Mouse (Mus musculus) midbrain, postnatal 0 days (tissue): ENCODE results near the gene Kif14. TPM values are rescaled to one million over a fixed set of nuclear protein-coding genes. Genes with fewer than 3 reads are reported as not detected.
"Not testable (repeated sequence)": the region's sequence is repeated elsewhere in the genome, so short reads cannot be mapped to it uniquely, and the experiment has no call there.

Source experiments
- ATAC-seq: fragments of 200-750 bp; cut with Nextera tagmentation; 2 replicates; pipeline ENCODE4 v1.8.0; 2017; ENCODE audit warnings: moderate number of reproducible peaks, mild to moderate bottlenecking, moderate TSS enrichment, moderate library complexity; ENCODE audit not compliant: low FRiP score
- DNase-seq: peaks from one replicate; pipeline ENCODE4 v3.0.0-alpha.2; 2015; ENCODE audit warnings: low spot score
- H3K27ac ChIP-seq: fragments of 300-500 bp; sonication (generic); 2 replicates; pipeline ENCODE4 v1.5.1; 2014; ENCODE audit warnings: low read depth, mild to moderate bottlenecking, low read length, mixed read lengths
- H3K27me3 ChIP-seq: fragments of 300-500 bp; sonication (generic); 2 replicates; pipeline ENCODE4 v1.6.1; 2014; ENCODE audit warnings: low read length, control low read depth, mixed read lengths; ENCODE audit not compliant: insufficient read depth
- H3K36me3 ChIP-seq: fragments of 300-500 bp; sonication (generic); 2 replicates; pipeline ENCODE4 v1.6.1; 2014; ENCODE audit warnings: low read length, control low read depth, mixed read lengths; ENCODE audit not compliant: insufficient read depth
- H3K4me1 ChIP-seq: fragments of 300-500 bp; sonication (generic); 2 replicates; pipeline ENCODE4 v1.6.1; 2014; ENCODE audit warnings: mild to moderate bottlenecking, control low read depth, antibody characterized with exemption, low read length, mixed read lengths; ENCODE audit not compliant: insufficient read depth
- H3K4me2 ChIP-seq: fragments of 300-500 bp; sonication (generic); 2 replicates; pipeline ENCODE4 v1.6.1; 2014; ENCODE audit warnings: low read depth, mild to moderate bottlenecking, low read length, mixed read lengths; ENCODE audit not compliant: poor library complexity, severe bottlenecking
- H3K4me3 ChIP-seq: fragments of 300-500 bp; sonication (generic); 2 replicates; pipeline ENCODE4 v1.5.1; 2014; ENCODE audit warnings: low read depth, mild to moderate bottlenecking, low read length, moderate library complexity
- H3K9ac ChIP-seq: fragments of 300-500 bp; sonication (generic); replicated peaks from 2 replicates; pipeline ENCODE4 v1.6.1; 2014; ENCODE audit warnings: mild to moderate bottlenecking, low read length, moderate library complexity, mixed read lengths; ENCODE audit not compliant: poor library complexity, severe bottlenecking
- H3K9me3 ChIP-seq: fragments of 300-500 bp; sonication (generic); 2 replicates; pipeline ENCODE4 v1.6.1; 2016; ENCODE audit warnings: low read length, control low read depth
- CTCF ChIP-seq: IDR thresholded peaks from 2 replicates; pipeline ENCODE4 v1.5.1; 2016; ENCODE audit warnings: antibody characterized with exemption, mild to moderate bottlenecking
- WGBS: fragments of 180-500 bp; shearing (Covaris S2); extraction: QIAGEN DNeasy Blood & Tissue Kit; methylation state at CpG from one replicate; pipeline ENCODE4 v1.1.7; 2014; 5-methylcytosine and 5-hydroxymethylcytosine counted together
- polyA plus RNA-seq: library from polyadenylated mRNA; unstranded; fragments of >200 nt; fragmentation: Nextera tagmentation; extraction: Ambion mirVana; gene quantifications from 2 replicates; pipeline ENCODE4 v1.2.1, GENCODE M21; 2015
- total RNA-seq: library from RNA; depleted of rRNA; stranded (reverse); fragments of >200 nt; gene quantifications from 2 replicates; pipeline ENCODE4 v1.2.3, GENCODE M21; 2014

The Kif14 gene
- total and polyA plus RNA-seq, 2 experiments from 2014 or later: 0.28 to 1.0 TPM

- ATAC-seq (no peak), DNase-seq (no peak)
- H3K4me1 ChIP-seq: no peaks in the 10 kb centered on the region
- H3K36me3 ChIP-seq: no peaks in the 10 kb centered on the region
- H3K27me3 ChIP-seq: no peaks in the 10 kb centered on the region
- H3K9me3 ChIP-seq: no peaks in the 10 kb centered on the region
- no peak for TF ChIP-seq CTCF
- no peak overlapping the region for H3K4me2 ChIP-seq
- no peak overlapping the region for H3K4me3 ChIP-seq
- WGBS: 86% methylated on average over 3 of the region's 3 CpGs
- H3K9ac ChIP-seq: no peak overlapping the region
- no peak overlapping the region for H3K27ac ChIP-seq
Measured at GRCm38 (mm10) chr1:136554686-136555085, 88.5 kb downstream of the Kif14 start.

DNA sequence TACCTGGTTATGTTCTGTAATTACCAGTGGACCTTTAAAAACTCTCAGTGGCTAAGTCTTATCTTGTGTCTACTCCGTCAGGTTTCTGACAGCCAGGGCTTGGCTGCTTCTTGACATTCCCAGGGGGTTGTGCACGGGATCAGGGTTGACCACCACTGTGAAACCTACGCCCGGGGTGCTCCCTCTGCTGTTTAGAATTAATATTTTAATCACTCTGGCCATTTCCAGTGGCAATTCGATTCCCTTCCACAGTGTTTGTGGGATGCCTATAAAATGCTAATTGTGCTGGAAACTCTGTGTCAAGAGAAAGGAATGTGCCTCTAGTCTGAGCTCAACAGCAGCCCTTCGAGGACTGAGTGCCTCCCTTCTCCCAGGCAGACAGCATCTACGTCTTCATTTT lies 89.7 kb downstream of the Kif14 start:
- peak; percentile 41 for TF ChIP-seq CTCF
- Histone ChIP-seq H3K9ac (no peak overlapping the region), H3K9me3 (no peaks in the 10 kb centered on the region), H3K27me3 (no peaks in the 10 kb centered on the region), H3K4me1 (no peaks in the 10 kb centered on the region), H3K27ac (no peak overlapping the region), H3K4me2 (no peak overlapping the region), H3K36me3 (no peaks in the 10 kb centered on the region), H3K4me3 (no peak overlapping the region)
- 42% methylated on average over 7 of the region's 7 CpGs for WGBS
- DNase-seq (peak; percentile 44), ATAC-seq (no peak)

DNA sequence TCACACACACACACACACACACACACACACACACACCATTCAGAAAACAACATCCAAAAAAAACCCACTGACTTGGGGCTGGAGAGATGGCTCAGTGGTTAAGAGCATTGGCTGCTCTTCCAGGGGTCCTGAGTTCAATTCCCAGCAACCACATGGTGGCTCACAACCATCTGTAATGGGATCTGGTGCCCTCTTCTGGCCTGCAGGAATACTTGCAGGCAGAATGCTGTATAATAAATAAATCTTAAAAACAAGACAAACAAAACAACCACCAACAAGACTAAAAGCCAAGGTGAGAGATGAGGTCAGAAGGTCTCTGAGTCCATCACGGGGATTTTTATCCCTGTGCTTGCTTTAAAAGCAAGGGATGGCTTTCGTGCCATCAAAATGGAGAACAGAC lies 90.5 kb downstream of the Kif14 start:
- not testable (repeated sequence) for H3K4me2 ChIP-seq, DNase-seq, H3K4me1 ChIP-seq, H3K36me3 ChIP-seq, H3K27me3 ChIP-seq, ATAC-seq, H3K9me3 ChIP-seq, H3K9ac ChIP-seq, H3K4me3 ChIP-seq, H3K27ac ChIP-seq
- 89% methylated on average over 2 of the region's 2 CpGs for WGBS

DNA sequence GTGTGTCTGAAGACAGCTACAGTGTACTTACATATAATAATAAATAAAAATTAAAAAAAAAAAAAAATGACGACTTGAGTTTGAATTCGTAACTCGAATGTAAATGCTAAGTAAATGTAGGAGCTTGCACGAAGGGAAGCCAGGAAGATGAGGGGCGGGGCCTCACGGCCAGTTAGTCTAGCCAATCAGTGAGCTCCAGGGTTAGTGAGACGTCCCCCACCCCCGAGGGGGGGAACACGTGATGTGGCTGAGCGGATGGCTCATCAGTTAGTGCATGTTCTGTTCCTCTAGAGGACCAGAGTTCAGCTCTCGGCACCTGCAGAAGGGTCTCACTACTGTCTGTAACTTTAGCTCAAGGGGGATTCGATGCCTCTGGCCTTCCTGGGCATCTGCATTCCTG lies 91.3 kb downstream of the Kif14 start:
- 89% methylated on average over 12 of the region's 12 CpGs for WGBS
- TF ChIP-seq CTCF: no peak
- no peak for ATAC-seq
- no peak for DNase-seq
- H3K27ac ChIP-seq: no peak overlapping the region
- no peaks in the 10 kb centered on the region for H3K36me3 ChIP-seq
- H3K9ac ChIP-seq: no peak overlapping the region
- H3K27me3 ChIP-seq: no peaks in the 10 kb centered on the region
- H3K4me2 ChIP-seq: no peak overlapping the region
- H3K4me3 ChIP-seq: no peak overlapping the region
- H3K4me1 ChIP-seq: no peaks in the 10 kb centered on the region
- no peaks in the 10 kb centered on the region for H3K9me3 ChIP-seq

GRCm38 (mm10) chr1:136558762-136559161 lies 92.6 kb downstream of the Kif14 start:
- H3K4me2 ChIP-seq: no peak overlapping the region
- H3K27ac ChIP-seq: no peak overlapping the region
- DNase-seq: no peak
- H3K9me3 ChIP-seq: no peaks in the 10 kb centered on the region
- no peak for TF ChIP-seq CTCF
- no peak overlapping the region for H3K9ac ChIP-seq
- no peaks in the 10 kb centered on the region for H3K4me1 ChIP-seq
- 80% methylated on average over 5 of the region's 5 CpGs for WGBS
- H3K27me3 ChIP-seq: no peaks in the 10 kb centered on the region
- H3K4me3 ChIP-seq: no peak overlapping the region
- no peak for ATAC-seq
- no peaks in the 10 kb centered on the region for H3K36me3 ChIP-seq

GRCm38 (mm10) chr1:136559284-136559683 lies 93.1 kb downstream of the Kif14 start:
- H3K9ac ChIP-seq: no peak overlapping the region
- no peak overlapping the region for H3K27ac ChIP-seq
- H3K27me3 ChIP-seq: no peaks in the 10 kb centered on the region
- H3K4me2 ChIP-seq: no peak overlapping the region
- ATAC-seq (no peak), DNase-seq (no peak)
- no peak for TF ChIP-seq CTCF
- no peaks in the 10 kb centered on the region for H3K36me3 ChIP-seq
- no peaks in the 10 kb centered on the region for H3K4me1 ChIP-seq
- WGBS: 58% methylated on average over 5 of the region's 5 CpGs
- no peaks in the 10 kb centered on the region for H3K9me3 ChIP-seq
- no peak overlapping the region for H3K4me3 ChIP-seq

DNA sequence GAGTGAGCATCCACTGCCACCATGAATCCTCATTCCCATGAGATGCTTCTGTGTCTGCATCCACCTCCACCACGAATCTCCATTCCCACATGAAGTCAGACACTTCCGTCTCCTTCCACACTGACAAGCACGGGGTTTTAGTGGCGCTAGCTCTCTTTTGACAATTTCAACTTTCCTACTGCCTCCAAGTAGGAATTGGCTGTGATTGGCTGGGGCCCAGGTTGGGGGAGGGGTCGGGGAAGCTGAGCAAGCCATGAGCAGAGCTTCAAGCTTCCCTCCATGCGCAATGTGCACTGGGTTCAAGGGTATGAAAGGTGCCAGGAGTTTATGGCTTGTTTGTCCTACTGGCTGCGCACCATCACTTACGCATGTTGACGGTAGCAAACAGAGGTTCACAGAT lies 93.6 kb downstream of the Kif14 start:
- Histone ChIP-seq H3K27me3 (no peaks in the 10 kb centered on the region), H3K9ac (no peak overlapping the region), H3K9me3 (no peaks in the 10 kb centered on the region), H3K27ac (no peak overlapping the region), H3K36me3 (no peaks in the 10 kb centered on the region), H3K4me2 (no peak overlapping the region), H3K4me3 (no peak overlapping the region), H3K4me1 (no peaks in the 10 kb centered on the region)
- TF ChIP-seq CTCF: no peak
- 85% methylated on average over 9 of the region's 9 CpGs for WGBS
- DNase-seq: no peak
- no peak for ATAC-seq
